Mouse (Mus musculus): ENCODE data around the gene Fance. TPM values are rescaled to one million over a fixed set of nuclear protein-coding genes. Genes with fewer than 3 reads are reported as not detected.
"Not testable (repeated sequence)": the region's sequence is repeated elsewhere in the genome, so short reads cannot be mapped to it uniquely, and the experiment has no call there.

Fance gene
- polyA plus RNA-seq, 1 experiment from 2014 or later = 22.1 TPM

- Histone ChIP-seq H3K4me2 (ENCODE audit: low read depth, low read length) (peak overlapping the region; percentile 80), H3K27ac (ENCODE audit: low read length) (peak overlapping the region; percentile 96), H3K9me3 (ENCODE audit: control insufficient read depth, low read length) (peaks cover 4% of the 10 kb centered on the region; the same call in 1 of the 2 replicates), H3K9ac (ENCODE audit: low read length) (peak overlapping the region; percentile 100), H3K27me3 (ENCODE audit: control insufficient read depth, insufficient read depth, low read depth, low read length) (no peaks in the 10 kb centered on the region), H3K4me3 (ENCODE audit: low read length) (peak overlapping the region; percentile 96), H3K4me1 (replicated peaks; ENCODE audit: control insufficient read depth, insufficient read depth, low read length) (peaks cover 19% of the 10 kb centered on the region), H3K36me3 (ENCODE audit: control insufficient read depth, insufficient read depth, low read length) (peaks cover 34% of the 10 kb centered on the region)
- peak; percentile 65 for ATAC-seq (ENCODE audit: low read depth)
- WGBS = 7% methylated on average over 22 of the region's 22 CpGs
These were observed 14.5 kb downstream of the Fance start for GRCm38 (mm10) chr17:28327673-28328325.

DNA sequence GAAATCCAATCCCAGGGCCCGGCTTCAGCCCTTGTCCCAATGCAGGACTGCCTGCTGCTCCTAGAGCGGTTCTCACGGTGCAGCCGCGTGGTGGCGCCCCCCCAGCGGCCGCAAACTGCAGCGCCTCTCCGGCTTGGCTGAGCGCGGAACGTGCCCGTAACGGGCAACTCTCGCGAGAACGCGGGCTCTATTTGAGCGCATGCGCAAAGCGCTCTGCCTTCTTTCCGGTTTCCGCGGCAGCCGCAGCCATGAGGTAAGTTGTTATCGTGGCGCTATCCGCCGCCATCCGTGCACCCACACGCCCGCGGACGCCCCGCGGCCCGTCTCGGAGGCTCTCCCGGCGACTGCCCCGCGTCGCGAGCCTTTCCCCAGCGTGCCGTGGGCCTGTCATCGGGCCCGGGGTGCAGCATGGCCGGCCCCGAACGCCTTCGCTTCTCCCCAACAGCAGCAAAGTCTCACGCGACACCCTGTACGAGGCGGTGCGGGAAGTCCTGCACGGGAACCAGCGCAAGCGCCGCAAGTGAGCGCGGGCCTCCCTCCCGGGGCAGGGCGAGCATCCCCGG lies 15.1 kb downstream of the Fance start, which contains the start of gene Rpl10a:
Gene Rpl10a, plus strand, starts transcription at position 106 of the 563 bp plus-strand sequence.
- WGBS = 0% methylated on average over 67 of the region's 67 CpGs
- Histone ChIP-seq H3K9ac (ENCODE audit: low read length) (peak within 1 kb of the TSS; percentile 100), H3K4me2 (ENCODE audit: low read depth, low read length) (peak within 1 kb of the TSS; percentile 80), H3K4me3 (ENCODE audit: low read length) (peak within 1 kb of the TSS; percentile 96), H3K27me3 (ENCODE audit: control insufficient read depth, insufficient read depth, low read depth, low read length) (no peaks in the 10 kb centered on the region), H3K9me3 (ENCODE audit: control insufficient read depth, low read length) (peaks cover 4% of the 10 kb centered on the region; the same call in 1 of the 2 replicates), H3K27ac (ENCODE audit: low read length) (peak within 1 kb of the TSS; percentile 96), H3K4me1 (replicated peaks; ENCODE audit: control insufficient read depth, insufficient read depth, low read length) (peaks cover 25% of the 10 kb centered on the region), H3K36me3 (ENCODE audit: control insufficient read depth, insufficient read depth, low read length) (peaks cover 34% of the 10 kb centered on the region)
- peak; percentile 90 for ATAC-seq (ENCODE audit: low read depth)

- peaks cover 28% of the 10 kb centered on the region for H3K4me1 ChIP-seq (replicated peaks; ENCODE audit: control insufficient read depth, insufficient read depth, low read length)
- peak overlapping the region; percentile 96 for H3K4me3 ChIP-seq (ENCODE audit: low read length)
- peaks cover 4% of the 10 kb centered on the region; the same call in 1 of the 2 replicates for H3K9me3 ChIP-seq (ENCODE audit: control insufficient read depth, low read length)
- H3K9ac ChIP-seq (ENCODE audit: low read length) = peak overlapping the region; percentile 100
- peak; percentile 12; the same call in 1 of the 2 replicates for ATAC-seq (ENCODE audit: low read depth)
- H3K27ac ChIP-seq (ENCODE audit: low read length) = peak overlapping the region; percentile 96
- no peaks in the 10 kb centered on the region for H3K27me3 ChIP-seq (ENCODE audit: control insufficient read depth, insufficient read depth, low read depth, low read length)
- H3K4me2 ChIP-seq (ENCODE audit: low read depth, low read length) = peak overlapping the region; percentile 80
- peaks cover 35% of the 10 kb centered on the region for H3K36me3 ChIP-seq (ENCODE audit: control insufficient read depth, insufficient read depth, low read length)
- WGBS = 1% methylated on average over 21 of the region's 25 CpGs
These were observed 15.6 kb downstream of the Fance start for GRCm38 (mm10) chr17:28328946-28329345.

DNA sequence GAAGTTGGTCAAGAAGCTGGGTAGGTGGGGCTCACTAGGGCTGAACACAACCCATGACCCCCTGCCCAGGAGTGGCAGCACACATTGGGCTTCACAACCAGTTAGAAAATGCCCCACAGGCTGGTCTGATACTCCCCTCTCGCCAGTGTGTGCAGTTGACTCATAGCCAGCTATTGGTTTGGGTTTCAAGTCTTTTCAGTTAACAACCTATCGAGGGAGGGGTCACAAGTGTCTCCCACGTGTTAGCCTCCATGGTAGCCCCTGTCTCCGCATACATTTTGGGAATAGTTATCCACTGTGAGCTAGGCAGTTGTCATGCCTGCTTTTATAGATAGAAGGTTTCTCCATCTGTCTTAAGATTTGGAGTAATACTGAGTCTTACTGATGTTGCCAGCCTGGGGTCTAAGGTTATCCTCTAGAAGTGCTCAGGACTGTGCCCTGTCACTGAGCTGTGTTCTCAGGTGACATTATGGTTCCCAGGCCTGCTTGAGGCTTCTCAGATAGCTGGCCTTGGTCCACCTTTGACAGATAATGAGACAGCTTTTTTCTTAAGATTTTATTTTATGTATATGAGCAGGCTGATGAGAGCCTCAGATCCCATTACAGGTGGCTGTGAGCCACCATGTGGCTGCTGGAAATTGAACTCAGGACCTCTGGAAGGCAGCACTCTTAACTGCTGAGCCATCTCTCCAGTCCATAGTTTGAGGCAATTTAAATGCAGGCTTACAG lies 16.3 kb downstream of the Fance start:
- ATAC-seq (ENCODE audit: low read depth) = no peak
- Histone ChIP-seq H3K9ac (ENCODE audit: low read length) (peak overlapping the region; percentile 100), H3K4me1 (replicated peaks; ENCODE audit: control insufficient read depth, insufficient read depth, low read length) (peaks cover 31% of the 10 kb centered on the region), H3K27me3 (ENCODE audit: control insufficient read depth, insufficient read depth, low read depth, low read length) (no peaks in the 10 kb centered on the region), H3K9me3 (ENCODE audit: control insufficient read depth, low read length) (no peaks in the 10 kb centered on the region; the same call in 1 of the 2 replicates), H3K36me3 (ENCODE audit: control insufficient read depth, insufficient read depth, low read length) (peaks cover 31% of the 10 kb centered on the region), H3K4me2 (ENCODE audit: low read depth, low read length) (peak overlapping the region; percentile 80), H3K4me3 (ENCODE audit: low read length) (peak overlapping the region; percentile 96), H3K27ac (ENCODE audit: low read length) (peak overlapping the region; percentile 96)
- WGBS = 4% methylated on average over 4 of the region's 4 CpGs

- no peaks in the 10 kb centered on the region for H3K27me3 ChIP-seq (ENCODE audit: control insufficient read depth, insufficient read depth, low read depth, low read length)
- WGBS = 24% methylated on average over 2 of the region's 2 CpGs
These were observed 16.9 kb downstream of the Fance start for GRCm38 (mm10) chr17:28330232-28330546.

DNA sequence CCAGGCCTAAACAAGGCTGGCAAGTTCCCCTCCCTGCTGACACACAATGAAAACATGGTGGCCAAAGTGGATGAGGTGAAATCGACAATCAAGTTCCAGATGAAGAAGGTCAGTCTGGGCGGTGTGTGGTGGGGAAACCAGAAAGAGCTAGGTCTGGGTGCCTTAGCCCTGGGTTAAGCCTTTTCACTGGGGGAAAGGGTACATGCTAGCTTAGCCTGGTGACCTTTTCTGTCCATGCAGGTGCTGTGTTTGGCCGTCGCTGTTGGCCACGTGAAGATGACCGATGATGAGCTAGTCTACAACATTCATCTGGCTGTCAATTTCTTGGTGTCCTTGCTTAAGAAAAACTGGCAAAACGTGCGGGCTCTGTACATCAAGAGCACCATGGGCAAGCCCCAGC lies 17.3 kb downstream of the Fance start:
- H3K9me3 ChIP-seq (ENCODE audit: control insufficient read depth, low read length); H3K27ac ChIP-seq (ENCODE audit: low read length); ATAC-seq (ENCODE audit: low read depth); H3K9ac ChIP-seq (ENCODE audit: low read length); H3K27me3 ChIP-seq (ENCODE audit: control insufficient read depth, insufficient read depth, low read depth, low read length): not testable (repeated sequence)
- Histone ChIP-seq H3K4me2 (ENCODE audit: low read depth, low read length) (peak overlapping the region; percentile 80; the same call in 1 of the 2 replicates), H3K36me3 (ENCODE audit: control insufficient read depth, insufficient read depth, low read length) (peaks cover 28% of the 10 kb centered on the region), H3K4me3 (ENCODE audit: low read length) (peak overlapping the region; percentile 14; the same call in 1 of the 2 replicates), H3K4me1 (replicated peaks; ENCODE audit: control insufficient read depth, insufficient read depth, low read length) (peaks cover 31% of the 10 kb centered on the region)
- WGBS = 32% methylated on average over 6 of the region's 8 CpGs

More at GRCm38 (mm10) chr17:28330232-28330546, 16.9 kb downstream of the Fance start:
- Histone ChIP-seq H3K4me3 (ENCODE audit: low read length) (peak overlapping the region; percentile 96), H3K27ac (ENCODE audit: low read length) (0 out of 2 replicates have a peak overlapping the region, but pooled peaks have one; percentile 7), H3K36me3 (ENCODE audit: control insufficient read depth, insufficient read depth, low read length) (peaks cover 27% of the 10 kb centered on the region), H3K4me2 (ENCODE audit: low read depth, low read length) (peak overlapping the region; percentile 80), H3K9ac (ENCODE audit: low read length) (peak overlapping the region; percentile 100), H3K9me3 (ENCODE audit: control insufficient read depth, low read length) (no peaks in the 10 kb centered on the region), H3K4me1 (replicated peaks; ENCODE audit: control insufficient read depth, insufficient read depth, low read length) (peaks cover 31% of the 10 kb centered on the region)
- ATAC-seq (ENCODE audit: low read depth) = no peak

- Histone ChIP-seq H3K4me3 (ENCODE audit: low read length) (no peak overlapping the region), H3K9ac (ENCODE audit: low read length) (no peak overlapping the region), H3K36me3 (ENCODE audit: control insufficient read depth, insufficient read depth, low read length) (peaks cover 32% of the 10 kb centered on the region), H3K9me3 (ENCODE audit: control insufficient read depth, low read length) (no peaks in the 10 kb centered on the region), H3K4me1 (replicated peaks; ENCODE audit: control insufficient read depth, insufficient read depth, low read length) (peaks cover 31% of the 10 kb centered on the region), H3K27ac (ENCODE audit: low read length) (no peak overlapping the region), H3K4me2 (ENCODE audit: low read depth, low read length) (no peak overlapping the region), H3K27me3 (ENCODE audit: control insufficient read depth, insufficient read depth, low read depth, low read length) (no peaks in the 10 kb centered on the region)
- 38% methylated on average over 5 of the region's 7 CpGs for WGBS
- ATAC-seq (ENCODE audit: low read depth) = no peak
These were observed 18.2 kb downstream of the Fance start for GRCm38 (mm10) chr17:28331241-28332112.

- no peak for ATAC-seq (ENCODE audit: low read depth)
- Histone ChIP-seq H3K27ac (ENCODE audit: low read length) (0 out of 2 replicates have a peak overlapping the region, but pooled peaks have one; percentile 22), H3K36me3 (ENCODE audit: control insufficient read depth, insufficient read depth, low read length) (peaks cover 35% of the 10 kb centered on the region), H3K4me1 (replicated peaks; ENCODE audit: control insufficient read depth, insufficient read depth, low read length) (peaks cover 30% of the 10 kb centered on the region), H3K9me3 (ENCODE audit: control insufficient read depth, low read length) (no peaks in the 10 kb centered on the region), H3K4me2 (ENCODE audit: low read depth, low read length) (no peak overlapping the region), H3K9ac (ENCODE audit: low read length) (no peak overlapping the region), H3K4me3 (ENCODE audit: low read length) (no peak overlapping the region), H3K27me3 (ENCODE audit: control insufficient read depth, insufficient read depth, low read depth, low read length) (no peaks in the 10 kb centered on the region)
- 46% methylated on average over 13 of the region's 13 CpGs for WGBS
These were observed 19.0 kb downstream of the Fance start for GRCm38 (mm10) chr17:28332113-28332914.
